Mouse (Mus musculus): Measurements from ENCODE around the gene Cntnap5b. TPM values are rescaled to one million over a fixed set of nuclear protein-coding genes. Genes with fewer than 3 reads are reported as not detected.

Cntnap5b gene
- polyA plus RNA-seq, 1 experiment from 2014 or later: not detected

DNA sequence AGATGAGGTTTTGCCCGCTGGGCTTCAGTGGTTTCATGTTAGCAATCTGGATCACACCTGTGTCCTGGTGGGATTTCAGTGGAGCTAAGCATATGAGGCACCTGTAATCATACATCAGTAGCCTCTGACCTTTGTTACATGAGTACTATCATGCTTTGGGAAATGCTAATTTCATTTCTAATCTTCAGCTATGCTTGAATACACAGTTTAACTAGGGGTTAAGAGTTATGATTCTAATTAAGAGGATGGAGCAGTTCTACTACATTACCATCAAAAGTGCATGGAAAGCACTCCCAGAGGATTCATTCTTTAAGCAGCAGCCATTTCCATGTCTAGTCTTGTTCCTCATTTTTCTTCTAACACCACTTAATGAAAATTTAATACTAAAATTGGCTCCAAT, 538.1 kb downstream of the Cntnap5b start:
- H3K4me1 ChIP-seq (replicated peaks; ENCODE audit: control insufficient read depth, insufficient read depth, low read length): no peaks in the 10 kb centered on the region
- H3K36me3 ChIP-seq (ENCODE audit: control insufficient read depth, insufficient read depth): no peaks in the 10 kb centered on the region
- no peak for ATAC-seq
- TF ChIP-seq CTCF (IDR thresholded peaks at IDR 0.05; ENCODE audit: low read depth): no peak
- WGBS: 76% methylated on average over 1 of the region's 1 CpGs
- H3K4me2 ChIP-seq (replicated peaks; ENCODE audit: low read depth): no peak overlapping the region
- no peak overlapping the region for H3K27ac ChIP-seq (ENCODE audit: low read depth, low read length)
- no peaks in the 10 kb centered on the region for H3K27me3 ChIP-seq (replicated peaks; ENCODE audit: control insufficient read depth, insufficient read depth, low read length)
- H3K9me3 ChIP-seq (ENCODE audit: control insufficient read depth): no peaks in the 10 kb centered on the region
- H3K4me3 ChIP-seq (ENCODE audit: low read depth, low read length): no peak overlapping the region
- no peak overlapping the region for H3K9ac ChIP-seq (ENCODE audit: low read depth, low read length)

DNA sequence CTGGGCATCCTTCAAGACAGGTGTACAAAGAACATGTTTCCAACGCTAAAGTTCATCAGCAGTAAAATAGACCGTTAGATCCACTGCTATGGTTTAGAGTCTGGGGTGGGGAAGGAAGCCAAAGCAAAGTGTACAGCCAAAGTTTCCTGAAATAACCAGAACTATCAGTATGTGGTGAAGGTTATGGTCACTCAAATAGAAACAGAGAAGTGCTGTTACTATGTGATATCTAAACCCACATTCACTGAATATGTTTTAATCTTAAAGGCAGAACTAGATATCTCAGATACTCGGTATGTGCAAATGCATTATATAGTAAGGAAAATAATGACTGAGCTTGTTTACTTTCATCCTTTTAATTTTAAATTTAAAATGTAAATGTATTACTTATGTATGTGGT, 558.5 kb downstream of the Cntnap5b start:
- H3K4me1 ChIP-seq (replicated peaks; ENCODE audit: control insufficient read depth, insufficient read depth, low read length): no peaks in the 10 kb centered on the region
- H3K4me3 ChIP-seq (ENCODE audit: low read depth, low read length): no peak overlapping the region
- no peak for TF ChIP-seq CTCF (IDR thresholded peaks at IDR 0.05; ENCODE audit: low read depth)
- WGBS: 88% methylated on average over 3 of the region's 3 CpGs
- H3K27me3 ChIP-seq (replicated peaks; ENCODE audit: control insufficient read depth, insufficient read depth, low read length): no peaks in the 10 kb centered on the region
- H3K36me3 ChIP-seq (ENCODE audit: control insufficient read depth, insufficient read depth): no peaks in the 10 kb centered on the region
- no peak overlapping the region for H3K4me2 ChIP-seq (replicated peaks; ENCODE audit: low read depth)
- no peaks in the 10 kb centered on the region for H3K9me3 ChIP-seq (ENCODE audit: control insufficient read depth)
- H3K27ac ChIP-seq (ENCODE audit: low read depth, low read length): no peak overlapping the region
- H3K9ac ChIP-seq (ENCODE audit: low read depth, low read length): no peak overlapping the region
- ATAC-seq: no peak

DNA sequence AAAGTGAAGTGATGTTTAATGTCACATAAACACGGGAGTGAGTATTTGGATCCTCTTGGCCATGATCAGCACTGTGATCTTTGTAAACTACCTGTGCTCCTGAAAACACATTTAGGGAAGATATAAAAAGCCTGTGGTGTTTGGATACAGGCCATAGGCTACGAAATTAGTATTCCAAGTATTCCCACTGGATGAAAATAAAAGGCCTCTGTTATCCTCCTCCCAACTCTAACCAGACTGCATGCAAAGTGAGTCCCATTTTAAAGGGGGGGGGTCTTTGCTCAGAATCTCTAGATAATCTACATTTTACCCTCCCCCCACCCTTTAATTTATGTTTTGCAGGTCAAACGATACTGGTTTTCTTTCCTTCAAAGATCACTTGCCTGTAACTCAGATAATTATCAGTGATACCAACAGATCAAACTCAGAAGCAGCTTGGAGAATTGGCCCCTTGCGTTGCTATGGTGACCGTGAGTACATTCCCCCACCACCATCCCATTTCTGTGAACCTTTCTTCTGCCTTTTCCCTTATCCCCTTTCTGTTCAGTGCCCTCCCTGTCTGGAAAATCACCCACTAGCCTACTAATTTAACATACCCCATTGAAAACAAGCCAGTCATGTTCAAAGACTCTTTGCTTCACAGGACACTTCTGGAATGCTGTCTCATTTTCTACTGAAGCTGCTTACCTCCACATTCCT, 597.0 kb downstream of the Cntnap5b start:
- ATAC-seq: no peak
- WGBS: 63% methylated on average over 5 of the region's 5 CpGs
- no peak overlapping the region for H3K9ac ChIP-seq (ENCODE audit: low read depth, low read length)

DNA sequence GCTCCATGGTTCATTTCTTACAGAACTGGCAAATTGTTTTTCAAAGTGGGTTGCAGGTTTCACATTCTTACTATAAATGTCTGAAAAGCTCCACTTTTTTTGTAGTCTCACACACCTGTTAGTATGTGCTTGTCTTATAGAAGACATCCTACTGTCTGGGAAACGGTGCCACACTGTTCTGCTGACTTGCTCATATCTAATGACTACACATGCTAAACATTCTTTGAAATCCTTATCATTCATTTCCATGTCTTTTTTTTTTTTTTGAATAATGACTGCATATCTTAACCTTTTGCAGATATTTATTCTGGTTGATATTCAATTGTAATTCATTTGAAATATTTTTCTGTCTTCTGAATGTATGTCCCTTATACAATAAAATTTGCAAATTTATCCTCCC, 613.7 kb downstream of the Cntnap5b start:
- Histone ChIP-seq H3K4me2 (replicated peaks; ENCODE audit: low read depth) (no peak overlapping the region), H3K9ac (ENCODE audit: low read depth, low read length) (no peak overlapping the region), H3K36me3 (ENCODE audit: control insufficient read depth, insufficient read depth) (no peaks in the 10 kb centered on the region), H3K4me3 (ENCODE audit: low read depth, low read length) (no peak overlapping the region), H3K9me3 (ENCODE audit: control insufficient read depth) (no peaks in the 10 kb centered on the region), H3K4me1 (replicated peaks; ENCODE audit: control insufficient read depth, insufficient read depth, low read length) (no peaks in the 10 kb centered on the region), H3K27me3 (replicated peaks; ENCODE audit: control insufficient read depth, insufficient read depth, low read length) (no peaks in the 10 kb centered on the region), H3K27ac (ENCODE audit: low read depth, low read length) (no peak overlapping the region)
- TF ChIP-seq CTCF (IDR thresholded peaks at IDR 0.05; ENCODE audit: low read depth): no peak
- 74% methylated on average over 1 of the region's 1 CpGs for WGBS
- no peak for ATAC-seq

More for the DNA sequence above, 597.0 kb downstream of the Cntnap5b start:
- H3K4me1 ChIP-seq (replicated peaks; ENCODE audit: control insufficient read depth, insufficient read depth, low read length): no peaks in the 10 kb centered on the region
- no peaks in the 10 kb centered on the region for H3K27me3 ChIP-seq (replicated peaks; ENCODE audit: control insufficient read depth, insufficient read depth, low read length)
- no peaks in the 10 kb centered on the region for H3K9me3 ChIP-seq (ENCODE audit: control insufficient read depth)
- H3K4me2 ChIP-seq (replicated peaks; ENCODE audit: low read depth): no peak overlapping the region
- TF ChIP-seq CTCF (IDR thresholded peaks at IDR 0.05; ENCODE audit: low read depth): no peak
- no peak overlapping the region for H3K4me3 ChIP-seq (ENCODE audit: low read depth, low read length)
- no peaks in the 10 kb centered on the region for H3K36me3 ChIP-seq (ENCODE audit: control insufficient read depth, insufficient read depth)
- H3K27ac ChIP-seq (ENCODE audit: low read depth, low read length): no peak overlapping the region

DNA sequence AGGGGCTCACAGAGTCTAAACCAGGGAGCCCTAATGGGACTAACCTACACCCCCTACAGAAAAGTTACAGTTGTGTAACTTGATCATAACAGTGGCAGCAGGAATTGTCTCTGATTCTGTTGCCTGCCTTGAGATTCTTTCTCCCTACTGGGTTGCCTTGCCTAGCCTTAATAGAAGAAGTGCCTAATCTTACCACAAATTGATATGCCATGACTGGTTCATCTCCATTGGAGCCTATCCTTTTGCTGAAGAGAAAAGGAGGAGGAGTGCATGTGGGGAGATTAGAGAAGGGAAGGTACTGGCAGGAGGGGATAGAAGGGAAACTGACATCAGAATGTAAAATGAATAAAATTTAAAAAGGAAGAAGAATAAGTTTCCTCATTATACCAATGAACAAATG, 621.5 kb downstream of the Cntnap5b start:
- Histone ChIP-seq H3K27ac (ENCODE audit: low read depth, low read length) (no peak overlapping the region), H3K9ac (ENCODE audit: low read depth, low read length) (no peak overlapping the region), H3K36me3 (ENCODE audit: control insufficient read depth, insufficient read depth) (no peaks in the 10 kb centered on the region), H3K27me3 (replicated peaks; ENCODE audit: control insufficient read depth, insufficient read depth, low read length) (no peaks in the 10 kb centered on the region), H3K9me3 (ENCODE audit: control insufficient read depth) (no peaks in the 10 kb centered on the region), H3K4me1 (replicated peaks; ENCODE audit: control insufficient read depth, insufficient read depth, low read length) (no peaks in the 10 kb centered on the region), H3K4me3 (ENCODE audit: low read depth, low read length) (no peak overlapping the region), H3K4me2 (replicated peaks; ENCODE audit: low read depth) (no peak overlapping the region)
- TF ChIP-seq CTCF (IDR thresholded peaks at IDR 0.05; ENCODE audit: low read depth): no peak
- no peak for ATAC-seq

DNA sequence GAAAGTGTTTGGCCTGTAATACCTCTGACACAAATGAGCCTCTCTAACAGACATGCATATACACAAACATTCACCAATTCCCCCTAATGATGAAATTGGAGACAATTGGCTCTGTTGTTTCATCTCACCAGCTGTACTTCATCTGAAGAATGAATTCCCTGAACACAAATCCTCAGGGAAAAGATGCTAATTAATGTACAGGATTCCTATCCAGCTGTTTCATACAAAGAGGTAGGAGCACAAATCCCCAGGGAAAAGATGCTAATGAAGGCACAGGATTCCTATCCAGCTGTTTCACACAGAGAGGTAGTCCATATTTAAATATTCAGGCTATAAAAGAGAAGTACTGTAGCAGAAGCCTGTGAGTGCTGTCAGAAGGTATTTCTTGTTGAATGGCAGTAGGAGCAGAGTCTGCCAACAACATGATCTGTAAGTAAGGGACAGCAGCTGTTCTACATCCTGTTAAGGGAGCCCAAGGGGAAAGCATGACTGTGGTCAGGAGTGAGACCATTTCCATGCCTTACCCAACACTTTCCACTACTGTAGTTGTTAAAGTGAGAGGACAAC, 644.2 kb downstream of the Cntnap5b start:
- no peak overlapping the region for H3K9ac ChIP-seq (ENCODE audit: low read depth, low read length)
- TF ChIP-seq CTCF (IDR thresholded peaks at IDR 0.05; ENCODE audit: low read depth): no peak
- no peak overlapping the region for H3K4me2 ChIP-seq (replicated peaks; ENCODE audit: low read depth)
- no peaks in the 10 kb centered on the region for H3K36me3 ChIP-seq (ENCODE audit: control insufficient read depth, insufficient read depth)
- H3K9me3 ChIP-seq (ENCODE audit: control insufficient read depth): no peaks in the 10 kb centered on the region
- H3K4me1 ChIP-seq (replicated peaks; ENCODE audit: control insufficient read depth, insufficient read depth, low read length): no peaks in the 10 kb centered on the region
- H3K27me3 ChIP-seq (replicated peaks; ENCODE audit: control insufficient read depth, insufficient read depth, low read length): no peaks in the 10 kb centered on the region
- H3K4me3 ChIP-seq (ENCODE audit: low read depth, low read length): no peak overlapping the region
- no peak for ATAC-seq
- no peak overlapping the region for H3K27ac ChIP-seq (ENCODE audit: low read depth, low read length)
